Mouse (Mus musculus): Measurements from ENCODE around the gene Maml3. TPM values are rescaled to one million over a fixed set of nuclear protein-coding genes. Genes with fewer than 3 reads are reported as not detected.
A peak's percentile ranks its signal among the peaks of the same experiment; 100 is the strongest.

Gene Maml3
- polyA plus RNA-seq, 1 experiment from 2014 or later = 2.9 TPM

GRCm38 (mm10) chr3:51974153-51974552 is 130.7 kb downstream of the Maml3 start:
- 94% methylated on average over 6 of the region's 6 CpGs for WGBS
- TF ChIP-seq CTCF (IDR thresholded peaks at IDR 0.05; ENCODE audit: low read depth) = no peak
- no peak for TF ChIP-seq EP300 (optimal IDR thresholded peaks at IDR 0.05)

GRCm38 (mm10) chr3:51972576-51972975 is 132.3 kb downstream of the Maml3 start:
- TF ChIP-seq CTCF (IDR thresholded peaks at IDR 0.05; ENCODE audit: low read depth) (no peak), EP300 (optimal IDR thresholded peaks at IDR 0.05) (no peak)
- Histone ChIP-seq H3K9ac (ENCODE audit: low read length) (no peak overlapping the region), H3K36me3 (ENCODE audit: control insufficient read depth, insufficient read depth, low read length) (no peaks in the 10 kb centered on the region), H3K9me3 (ENCODE audit: control insufficient read depth, low read length) (no peaks in the 10 kb centered on the region), H3K27ac (replicated peaks) (no peak overlapping the region), H3K4me2 (replicated peaks; ENCODE audit: low read depth) (no peak overlapping the region), H3K27me3 (ENCODE audit: control insufficient read depth, insufficient read depth, low read length) (no peaks in the 10 kb centered on the region), H3K4me1 (replicated peaks; ENCODE audit: control insufficient read depth, insufficient read depth) (no peaks in the 10 kb centered on the region), H3K4me3 (ENCODE audit: low read depth, low read length) (no peak overlapping the region)
- ATAC-seq (ENCODE audit: low FRiP score, low TSS enrichment) = no peak
- no peak for DNase-seq (ENCODE audit: low spot score)
- 64% methylated on average over 6 of the region's 6 CpGs for WGBS

More at GRCm38 (mm10) chr3:51974153-51974552, 130.7 kb downstream of the Maml3 start:
- H3K9ac ChIP-seq (ENCODE audit: low read length) = no peak overlapping the region
- no peak overlapping the region for H3K27ac ChIP-seq (replicated peaks)
- no peak for ATAC-seq (ENCODE audit: low FRiP score, low TSS enrichment)
- no peak for DNase-seq (ENCODE audit: low spot score)
- no peaks in the 10 kb centered on the region for H3K36me3 ChIP-seq (ENCODE audit: control insufficient read depth, insufficient read depth, low read length)
- H3K4me2 ChIP-seq (replicated peaks; ENCODE audit: low read depth) = no peak overlapping the region
- no peaks in the 10 kb centered on the region for H3K27me3 ChIP-seq (ENCODE audit: control insufficient read depth, insufficient read depth, low read length)
- H3K4me1 ChIP-seq (replicated peaks; ENCODE audit: control insufficient read depth, insufficient read depth) = no peaks in the 10 kb centered on the region
- no peak overlapping the region for H3K4me3 ChIP-seq (ENCODE audit: low read depth, low read length)
- H3K9me3 ChIP-seq (ENCODE audit: control insufficient read depth, low read length) = no peaks in the 10 kb centered on the region

- no peak overlapping the region for H3K9ac ChIP-seq (ENCODE audit: low read length)
- H3K4me2 ChIP-seq (replicated peaks; ENCODE audit: low read depth) = no peak overlapping the region
- TF ChIP-seq CTCF (IDR thresholded peaks at IDR 0.05; ENCODE audit: low read depth) (no peak), EP300 (optimal IDR thresholded peaks at IDR 0.05) (no peak)
- no peaks in the 10 kb centered on the region for H3K27me3 ChIP-seq (ENCODE audit: control insufficient read depth, insufficient read depth, low read length)
- DNase-seq (ENCODE audit: low spot score) (no peak), ATAC-seq (ENCODE audit: low FRiP score, low TSS enrichment) (no peak)
- WGBS = 79% methylated on average over 2 of the region's 2 CpGs
- H3K36me3 ChIP-seq (ENCODE audit: control insufficient read depth, insufficient read depth, low read length) = no peaks in the 10 kb centered on the region
- no peak overlapping the region for H3K27ac ChIP-seq (replicated peaks)
- H3K4me1 ChIP-seq (replicated peaks; ENCODE audit: control insufficient read depth, insufficient read depth) = peaks cover 3% of the 10 kb centered on the region; the same call in 1 of the 2 replicates
- H3K9me3 ChIP-seq (ENCODE audit: control insufficient read depth, low read length) = no peaks in the 10 kb centered on the region
- H3K4me3 ChIP-seq (ENCODE audit: low read depth, low read length) = no peak overlapping the region
These were observed 134.4 kb downstream of the Maml3 start for GRCm38 (mm10) chr3:51970489-51970888.

GRCm38 (mm10) chr3:51969451-51969850 is 135.4 kb downstream of the Maml3 start:
- no peak overlapping the region for H3K9ac ChIP-seq (ENCODE audit: low read length)
- no peak overlapping the region for H3K27ac ChIP-seq (replicated peaks)
- TF ChIP-seq CTCF (IDR thresholded peaks at IDR 0.05; ENCODE audit: low read depth) (no peak), EP300 (optimal IDR thresholded peaks at IDR 0.05) (no peak)
- DNase-seq (ENCODE audit: low spot score) (no peak), ATAC-seq (ENCODE audit: low FRiP score, low TSS enrichment) (no peak)
- no peak overlapping the region for H3K4me2 ChIP-seq (replicated peaks; ENCODE audit: low read depth)
- H3K4me1 ChIP-seq (replicated peaks; ENCODE audit: control insufficient read depth, insufficient read depth) = peaks cover 4% of the 10 kb centered on the region; the same call in 1 of the 2 replicates
- no peaks in the 10 kb centered on the region for H3K36me3 ChIP-seq (ENCODE audit: control insufficient read depth, insufficient read depth, low read length)
- 77% methylated on average over 6 of the region's 6 CpGs for WGBS
- no peak overlapping the region for H3K4me3 ChIP-seq (ENCODE audit: low read depth, low read length)
- no peaks in the 10 kb centered on the region for H3K27me3 ChIP-seq (ENCODE audit: control insufficient read depth, insufficient read depth, low read length)
- no peaks in the 10 kb centered on the region for H3K9me3 ChIP-seq (ENCODE audit: control insufficient read depth, low read length)

GRCm38 (mm10) chr3:51965841-51966240 is 139.0 kb downstream of the Maml3 start:
- Histone ChIP-seq H3K9me3 (ENCODE audit: control insufficient read depth, low read length) (no peaks in the 10 kb centered on the region), H3K4me3 (ENCODE audit: low read depth, low read length) (no peak overlapping the region), H3K27me3 (ENCODE audit: control insufficient read depth, insufficient read depth, low read length) (no peaks in the 10 kb centered on the region), H3K4me1 (replicated peaks; ENCODE audit: control insufficient read depth, insufficient read depth) (peaks cover 4% of the 10 kb centered on the region; the same call in 1 of the 2 replicates), H3K9ac (ENCODE audit: low read length) (no peak overlapping the region), H3K4me2 (replicated peaks; ENCODE audit: low read depth) (no peak overlapping the region), H3K36me3 (ENCODE audit: control insufficient read depth, insufficient read depth, low read length) (no peaks in the 10 kb centered on the region), H3K27ac (replicated peaks) (no peak overlapping the region)
- 46% methylated on average over 7 of the region's 7 CpGs for WGBS
- TF ChIP-seq CTCF (IDR thresholded peaks at IDR 0.05; ENCODE audit: low read depth) = no peak
- no peak for TF ChIP-seq EP300 (optimal IDR thresholded peaks at IDR 0.05)
- DNase-seq (ENCODE audit: low spot score) (no peak), ATAC-seq (ENCODE audit: low FRiP score, low TSS enrichment) (0 out of 2 replicates have a peak, but pooled peaks have one; percentile 30)

GRCm38 (mm10) chr3:51965436-51965835 is 139.4 kb downstream of the Maml3 start:
- no peak overlapping the region for H3K9ac ChIP-seq (ENCODE audit: low read length)
- H3K9me3 ChIP-seq (ENCODE audit: control insufficient read depth, low read length) = no peaks in the 10 kb centered on the region
- H3K4me1 ChIP-seq (replicated peaks; ENCODE audit: control insufficient read depth, insufficient read depth) = peaks cover 4% of the 10 kb centered on the region; the same call in 1 of the 2 replicates
- TF ChIP-seq EP300 (optimal IDR thresholded peaks at IDR 0.05) (no peak), CTCF (IDR thresholded peaks at IDR 0.05; ENCODE audit: low read depth) (no peak)
- H3K27me3 ChIP-seq (ENCODE audit: control insufficient read depth, insufficient read depth, low read length) = no peaks in the 10 kb centered on the region
- no peak overlapping the region for H3K27ac ChIP-seq (replicated peaks)
- no peak overlapping the region for H3K4me2 ChIP-seq (replicated peaks; ENCODE audit: low read depth)
- WGBS = 16% methylated on average over 2 of the region's 2 CpGs
- DNase-seq (ENCODE audit: low spot score) (no peak), ATAC-seq (ENCODE audit: low FRiP score, low TSS enrichment) (no peak)
- no peak overlapping the region for H3K4me3 ChIP-seq (ENCODE audit: low read depth, low read length)
- H3K36me3 ChIP-seq (ENCODE audit: control insufficient read depth, insufficient read depth, low read length) = no peaks in the 10 kb centered on the region

Data from stomach, postnatal 0 days (tissue).